Mouse (Mus musculus) cerebellum, adult 2 months (tissue): Measurements from ENCODE around the gene Mmp17. TPM values are rescaled to one million over a fixed set of nuclear protein-coding genes. Genes with fewer than 3 reads are reported as not detected.

Source experiments
- DNase-seq, 2 experiments: peaks; one replicate each; pipeline ENCODE4 v3.0.0; 2021
- H3K27ac ChIP-seq: fragments of 200-500 bp; 2 replicates; pipeline ENCODE4 v1.5.1; 2012; ENCODE audit warnings: low read length, control low read depth, inconsistent platforms; ENCODE audit not compliant: insufficient read depth
- H3K27me3 ChIP-seq: fragments of 200-500 bp; 2 replicates; pipeline ENCODE4 v1.6.1; 2012; ENCODE audit warnings: inconsistent platforms, mild to moderate bottlenecking, low read length, moderate library complexity; ENCODE audit not compliant: control insufficient read depth, insufficient read depth
- H3K4me1 ChIP-seq: fragments of 200-500 bp; 2 replicates; pipeline ENCODE4 v1.6.1; 2011; ENCODE audit warnings: low read length; ENCODE audit not compliant: control insufficient read depth, insufficient read depth
- H3K4me3 ChIP-seq: fragments of 200-500 bp; replicated peaks from 2 replicates; pipeline ENCODE3; 2011; ENCODE audit warnings: mild to moderate bottlenecking, low read depth, low read length, control low read depth; ENCODE audit not compliant: insufficient read depth
- CTCF ChIP-seq: fragments of 200-500 bp; IDR thresholded peaks from 2 replicates; pipeline ENCODE4 v1.5.1; 2011; ENCODE audit warnings: low read depth, mild to moderate bottlenecking, control low read depth, low read length, moderate library complexity, borderline replicate concordance; ENCODE audit not compliant: insufficient read depth
- POLR2A ChIP-seq: fragments of 200-500 bp; IDR thresholded peaks from 2 replicates; pipeline ENCODE4 v1.6.1; 2011; ENCODE audit warnings: low read length, control low read depth, borderline replicate concordance; ENCODE audit not compliant: insufficient read depth
- WGBS: fragments of 180-500 bp; shearing (Covaris S2); methylation state at CpG from one replicate; pipeline ENCODE4 v1.1.7; 2018; 5-methylcytosine and 5-hydroxymethylcytosine counted together
- polyA plus RNA-seq: library from polyadenylated mRNA; depleted of rRNA; stranded (reverse); fragments of >200 nt; gene quantifications from 2 replicates; pipeline ENCODE4 v1.2.3, GENCODE M21; 2012

Gene Mmp17
- polyA plus RNA-seq, 1 experiment: 22.8 TPM

DNA sequence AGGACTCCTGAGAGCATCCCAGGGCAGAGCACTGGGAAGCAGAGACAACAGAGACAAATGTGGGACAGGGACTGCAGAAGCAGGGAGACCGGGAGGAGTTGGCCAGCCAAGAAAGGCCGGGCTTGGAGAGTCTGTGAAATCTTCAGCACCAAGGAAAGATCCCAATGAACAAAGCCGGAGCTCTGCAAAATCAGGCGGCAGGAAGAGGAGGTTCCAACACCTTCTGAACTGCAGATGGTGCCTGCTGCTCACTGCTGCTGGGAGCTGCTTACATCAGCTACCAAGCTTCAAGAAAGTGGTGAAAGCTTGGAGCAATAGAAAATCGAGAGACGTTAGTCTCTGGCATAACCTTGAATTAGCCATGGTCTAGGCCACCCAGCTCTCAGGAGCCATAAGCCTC is 3.9 kb upstream of the Mmp17 start:
- no peak overlapping the region for H3K4me3 ChIP-seq
- no peak overlapping the region for H3K27ac ChIP-seq
- 0 out of 2 replicates have a peak, but pooled peaks cover 4% of the 10 kb centered on the region for H3K4me1 ChIP-seq
- DNase-seq: no peak
- no peaks in the 10 kb centered on the region for H3K27me3 ChIP-seq
- TF ChIP-seq CTCF: no peak
- TF ChIP-seq POLR2A: no peak
- 41% methylated on average over 6 of the region's 6 CpGs for WGBS

DNA sequence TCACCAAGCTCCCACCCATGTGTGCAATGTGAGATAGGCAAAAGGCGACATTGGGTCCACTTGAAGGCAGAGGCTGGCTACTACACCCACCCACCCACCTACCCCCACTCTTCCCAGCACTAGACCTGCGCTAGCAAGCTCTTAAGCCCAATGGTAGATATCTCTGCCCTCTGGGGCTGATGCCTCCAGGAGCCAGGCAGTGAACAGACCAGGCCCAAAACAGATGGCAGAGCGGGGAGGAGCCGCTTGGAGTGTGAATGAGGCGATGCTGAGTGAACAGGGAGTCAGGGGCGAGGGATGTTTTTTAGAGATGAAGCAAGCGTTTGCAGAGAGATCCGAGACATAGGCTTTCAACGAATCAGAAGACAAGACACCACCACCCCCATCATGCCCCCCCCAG is 3.4 kb upstream of the Mmp17 start:
- 64% methylated on average over 9 of the region's 9 CpGs for WGBS
- no peak for DNase-seq

DNA sequence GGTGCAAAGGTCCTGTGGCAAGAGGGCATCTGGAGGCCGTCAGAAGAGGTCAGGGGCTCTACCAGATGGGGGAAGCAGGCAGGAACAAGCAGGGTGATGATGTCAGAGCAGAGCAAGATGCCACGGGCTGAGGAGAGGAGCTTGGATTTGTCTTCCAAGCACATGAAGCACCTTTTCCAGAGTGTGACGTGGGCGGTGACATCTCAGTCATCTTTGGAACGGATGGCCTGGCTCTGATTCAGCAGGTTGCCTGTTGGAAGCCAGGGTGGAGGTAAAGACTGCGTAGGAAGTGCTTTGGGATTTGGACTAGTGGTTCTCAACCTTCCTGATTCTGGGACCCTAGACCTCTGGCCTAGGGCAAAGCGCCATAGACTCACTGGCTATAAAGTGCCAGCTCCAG is 3.0 kb upstream of the Mmp17 start:
- no peak for TF ChIP-seq CTCF
- no peak for TF ChIP-seq POLR2A
- H3K4me3 ChIP-seq: no peak overlapping the region
- DNase-seq: peak in 1 of 2 experiments; percentile 31
- no peak overlapping the region for H3K27ac ChIP-seq
- H3K4me1 ChIP-seq: 0 out of 2 replicates have a peak, but pooled peaks cover 4% of the 10 kb centered on the region
- H3K27me3 ChIP-seq: no peaks in the 10 kb centered on the region
- WGBS: 40% methylated on average over 7 of the region's 7 CpGs

More for the DNA sequence above, 3.4 kb upstream of the Mmp17 start:
- no peaks in the 10 kb centered on the region for H3K27me3 ChIP-seq
- TF ChIP-seq CTCF (no peak), POLR2A (no peak)
- no peak overlapping the region for H3K27ac ChIP-seq
- no peak overlapping the region for H3K4me3 ChIP-seq
- H3K4me1 ChIP-seq: 0 out of 2 replicates have a peak, but pooled peaks cover 4% of the 10 kb centered on the region

DNA sequence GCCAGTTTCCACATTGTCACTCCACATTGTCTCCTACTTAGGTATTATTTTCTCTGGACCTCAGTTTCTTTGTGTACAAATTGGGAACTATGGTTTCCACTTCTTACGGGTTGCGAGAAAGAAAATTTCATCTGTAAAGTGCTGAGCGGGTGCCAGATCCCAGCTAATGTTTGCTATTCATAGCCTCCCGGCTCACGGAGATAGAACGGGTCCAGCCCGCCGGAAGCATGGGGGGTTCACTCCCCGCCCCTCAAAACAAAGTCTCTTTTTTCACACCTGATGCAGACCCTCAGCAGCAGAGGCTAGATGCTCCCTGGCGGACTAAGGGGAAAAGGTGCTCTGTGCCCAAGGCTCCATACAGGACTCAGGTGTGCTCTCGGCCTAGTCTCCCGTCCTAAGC is 638 bp upstream of the Mmp17 start:
- 4% methylated on average over 12 of the region's 12 CpGs for WGBS
- Histone ChIP-seq H3K27ac (no peak overlapping the region), H3K4me3 (peak overlapping the region; percentile 91), H3K4me1 (peaks cover 10% of the 10 kb centered on the region; the same call in 1 of the 2 replicates), H3K27me3 (no peaks in the 10 kb centered on the region)
- TF ChIP-seq POLR2A (no peak), CTCF (no peak)
- no peak for DNase-seq

DNA sequence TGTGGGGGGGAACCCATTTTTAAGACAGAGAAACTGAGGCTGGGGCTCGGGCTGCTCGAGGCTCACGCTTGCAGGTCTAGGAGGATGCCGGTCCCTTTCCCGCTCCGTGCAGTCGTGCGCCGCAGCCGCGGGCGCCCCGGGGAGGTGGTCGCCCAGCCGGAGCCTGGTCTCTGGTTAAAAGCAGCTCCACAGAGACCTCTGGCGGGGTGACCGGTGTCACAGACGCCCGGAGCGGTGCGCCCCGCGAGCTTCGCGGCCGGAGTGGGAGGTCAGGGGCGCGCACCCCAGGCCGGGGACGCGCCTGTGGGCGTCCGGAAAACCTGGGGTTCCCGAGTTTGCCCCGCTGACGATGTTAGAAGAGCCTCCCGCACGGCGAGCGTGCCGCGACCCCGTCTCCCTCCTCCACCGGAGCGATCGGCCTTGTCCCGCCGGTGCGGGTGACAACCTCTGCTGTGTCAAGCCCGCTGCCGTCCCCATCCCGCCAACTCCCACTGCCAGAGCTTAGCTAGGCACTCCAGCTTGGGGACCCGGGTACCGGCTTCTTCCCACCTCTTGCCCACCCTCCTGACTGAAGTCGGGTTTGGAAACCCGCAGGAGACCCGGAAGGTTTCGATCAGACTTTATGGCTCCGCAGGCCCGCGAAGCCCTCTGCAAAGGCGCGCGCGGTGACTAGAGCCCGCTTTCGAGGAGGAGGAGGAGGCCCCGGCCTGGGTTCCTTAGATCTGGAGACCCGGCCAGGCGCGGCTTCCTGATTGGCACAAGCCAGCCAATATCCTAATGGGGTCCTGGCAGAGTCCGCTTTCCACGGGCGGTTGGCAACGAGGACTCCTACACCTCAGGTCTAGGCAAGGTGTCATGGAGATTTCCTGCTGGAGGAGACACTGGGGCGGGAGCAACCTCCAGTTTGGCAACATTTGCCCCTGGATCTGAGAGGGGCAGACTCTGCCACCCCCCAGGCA is 893 bp downstream of the Mmp17 start:
- no peak for TF ChIP-seq POLR2A
- TF ChIP-seq CTCF: 0 out of 2 replicates have a peak, but pooled peaks have one; percentile 4
- Histone ChIP-seq H3K27me3 (no peaks in the 10 kb centered on the region), H3K27ac (peak overlapping the region; percentile 78), H3K4me1 (peaks cover 14% of the 10 kb centered on the region; the same call in 1 of the 2 replicates), H3K4me3 (peak overlapping the region; percentile 91)
- under 1% methylated on average over 76 of the region's 76 CpGs for WGBS
- peak; percentile 71 to 78 for DNase-seq

DNA sequence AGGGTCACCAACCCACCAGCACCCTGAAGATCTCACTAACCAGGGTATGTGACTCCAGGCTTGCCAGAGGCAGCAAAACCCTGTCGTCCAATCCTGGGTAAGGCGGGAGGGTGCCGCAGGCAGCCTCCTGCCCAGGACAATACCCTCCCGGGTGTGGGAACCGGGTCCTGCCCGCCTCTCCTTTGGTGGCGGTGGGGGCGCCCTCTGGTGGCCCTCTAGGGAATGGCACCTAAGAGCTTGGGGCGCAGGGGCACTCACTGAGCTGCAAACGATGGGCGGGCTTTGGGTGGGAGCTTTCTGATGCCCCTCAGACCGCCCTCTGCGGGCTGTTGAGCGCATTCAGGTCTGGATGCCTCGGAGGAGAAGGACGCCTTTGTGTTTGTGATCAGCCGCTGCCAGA is 2.0 kb downstream of the Mmp17 start:
- WGBS: 2% methylated on average over 17 of the region's 17 CpGs

DNA sequence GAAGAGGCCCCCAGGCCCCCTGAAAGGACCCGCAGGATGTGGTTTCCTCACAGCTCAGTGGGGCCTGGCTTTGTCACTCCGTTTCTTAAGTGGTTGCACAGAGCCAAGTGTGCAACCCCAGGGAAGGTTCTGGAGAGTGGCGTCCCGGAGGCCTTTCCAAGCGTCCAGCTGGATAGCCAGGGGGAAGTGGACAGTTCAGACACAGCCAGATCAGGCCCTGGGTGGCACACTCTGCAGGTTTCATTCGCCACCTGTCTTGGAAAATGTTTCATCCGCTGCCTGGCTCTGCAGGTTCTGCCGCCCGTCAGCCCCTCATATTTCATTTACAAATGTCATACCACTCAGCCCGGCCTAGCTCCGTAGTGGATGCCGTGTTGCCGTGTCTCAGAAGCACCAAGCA is 2.5 kb downstream of the Mmp17 start:
- peak in 1 of 2 experiments; percentile 66 for DNase-seq
- TF ChIP-seq POLR2A: no peak
- no peak for TF ChIP-seq CTCF
- Histone ChIP-seq H3K4me1 (peaks cover 20% of the 10 kb centered on the region; the same call in 1 of the 2 replicates), H3K27ac (no peak overlapping the region), H3K4me3 (peak overlapping the region; percentile 69), H3K27me3 (no peaks in the 10 kb centered on the region)
- WGBS: 18% methylated on average over 13 of the region's 13 CpGs

More for the DNA sequence above, 2.0 kb downstream of the Mmp17 start:
- no peaks in the 10 kb centered on the region for H3K27me3 ChIP-seq
- DNase-seq: peak; percentile 84 to 92
- peaks cover 19% of the 10 kb centered on the region; the same call in 1 of the 2 replicates for H3K4me1 ChIP-seq
- H3K4me3 ChIP-seq: peak overlapping the region; percentile 91
- H3K27ac ChIP-seq: no peak overlapping the region
- TF ChIP-seq POLR2A: no peak
- TF ChIP-seq CTCF: peak; percentile 74

DNA sequence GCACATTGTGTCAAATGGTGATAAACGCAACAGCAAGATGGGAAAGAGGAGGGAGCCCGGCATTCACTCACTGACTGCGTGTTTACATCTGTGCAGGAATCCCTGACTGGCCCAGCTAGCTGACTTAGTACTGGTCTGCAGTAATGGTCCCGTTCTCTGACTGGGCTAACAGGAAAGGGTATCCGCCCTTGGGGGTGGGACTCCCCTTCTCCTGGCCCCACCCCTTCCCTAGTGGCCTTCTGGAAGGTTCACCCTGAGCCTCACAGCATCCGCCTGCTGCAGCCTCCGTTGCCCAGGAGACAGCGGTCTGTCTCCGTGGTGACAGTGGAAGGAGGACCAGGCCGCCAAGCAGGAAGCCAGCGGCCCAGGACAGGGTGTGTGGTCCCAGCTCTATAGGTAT is 6.9 kb downstream of the Mmp17 start:
- DNase-seq: peak; percentile 40 to 41
- H3K4me1 ChIP-seq: peaks cover 23% of the 10 kb centered on the region; the same call in 1 of the 2 replicates
- no peaks in the 10 kb centered on the region for H3K27me3 ChIP-seq
- H3K4me3 ChIP-seq: no peak overlapping the region
- H3K27ac ChIP-seq: no peak overlapping the region
- no peak for TF ChIP-seq CTCF
- TF ChIP-seq POLR2A: no peak
- 27% methylated on average over 11 of the region's 11 CpGs for WGBS
